Mouse (Mus musculus): ENCODE results near the gene Gm4744.
"Not testable (repeated sequence)": the region's sequence is repeated elsewhere in the genome, so short reads cannot be mapped to it uniquely, and the experiment has no call there.

DNA sequence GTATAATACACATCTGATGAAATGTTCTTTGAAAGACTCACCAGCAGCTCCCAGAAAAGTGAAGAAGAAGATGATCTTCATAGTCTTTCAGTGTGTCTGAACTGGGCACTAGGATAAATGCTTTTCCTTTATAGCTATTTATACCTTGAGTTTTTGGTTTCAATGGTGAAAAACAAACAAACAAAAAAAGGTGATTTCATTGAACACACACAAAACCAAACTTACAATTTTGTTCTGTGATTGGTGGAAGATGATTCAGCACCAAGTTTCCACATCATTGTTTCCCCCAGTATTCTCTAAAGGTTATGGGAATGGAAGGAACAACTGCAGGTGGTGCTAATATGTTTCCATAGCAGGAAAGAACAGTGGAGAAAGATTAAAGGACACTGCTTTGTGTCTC lies 47.7 kb upstream of the Gm4744 start, which contains the start of gene Gm2663:
- not testable (repeated sequence) for TF ChIP-seq CTCF (IDR thresholded peaks at IDR 0.05; ENCODE audit: borderline replicate concordance, insufficient read depth, low read depth, low read length); POLR2A (IDR thresholded peaks at IDR 0.05; ENCODE audit: borderline replicate concordance, insufficient read depth, low read length)
